32 mouse cellular contexts compared by ENCODE assay signal in the genomic region with DNA sequence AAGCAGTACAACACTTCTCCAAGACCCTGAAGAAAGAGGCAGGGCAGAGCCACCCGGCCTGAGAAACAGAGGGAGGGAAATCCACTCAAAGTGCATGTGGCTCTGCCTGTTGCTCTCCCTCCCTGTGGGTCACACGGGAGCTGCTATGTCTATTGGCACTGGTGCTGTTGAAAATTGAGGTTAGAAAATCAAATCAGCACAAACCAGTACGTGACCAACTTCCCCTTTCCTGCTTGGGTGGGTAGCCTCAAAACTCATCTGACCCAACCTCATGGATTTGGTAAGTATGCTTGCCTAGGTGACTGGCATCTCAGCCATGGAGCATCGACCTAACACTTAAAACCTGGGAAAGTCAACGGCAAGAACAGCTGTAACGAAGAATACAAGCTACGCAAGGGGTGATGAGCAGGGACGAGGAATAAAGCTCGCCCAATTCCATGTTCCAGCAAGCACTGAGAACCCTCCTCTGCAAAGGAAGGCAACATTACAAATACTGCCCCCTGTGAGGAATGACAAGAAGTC. TPM values are rescaled to one million over a fixed set of nuclear protein-coding genes. Genes with fewer than 3 reads are reported as not detected.
DNase-seq lines count a peak whose midpoint lies in the region; ATAC-seq and TF ChIP-seq lines count a peak whose summit lies in the region.
"Had no signal": no experiment of that assay in that cellular context is flagged by ENCODE, and none has a peak within 500 bp of the region (broad histone marks: within the 10 kb centered on the region; RNA-seq: fewer than 3 reads in every experiment).

A gene (plus strand): TSS at position 472 of the 522 bp plus-strand sequence.

- H3K36me3 ChIP-seq in testis, adult 2 months (ENCODE audit: control insufficient read depth, insufficient read depth, low read length) = no peaks in the 10 kb centered on the region
- H3K36me3 ChIP-seq: embryonic facial prominence, embryonic 12.5 days; embryonic facial prominence, embryonic 15.5 days; heart, embryonic 10.5 days; heart, embryonic 13.5 days; hindbrain, embryonic 12.5 days; hindbrain, embryonic 15.5 days had no signal

- H3K4me3 ChIP-seq in testis, adult 2 months (ENCODE audit: control insufficient read depth, low read depth, low read length) = peak within 1 kb of the TSS; percentile 66
- H3K4me3 ChIP-seq: embryonic facial prominence, embryonic 12.5 days; embryonic facial prominence, embryonic 15.5 days; heart, embryonic 10.5 days; heart, embryonic 13.5 days; hindbrain, embryonic 12.5 days; hindbrain, embryonic 15.5 days had no signal

- TF ChIP-seq CTCF in testis, adult 2 months (IDR thresholded peaks at IDR 0.05; ENCODE audit: control insufficient read depth, insufficient read depth, insufficient replicate concordance, low read depth, low read length) = no peak

- ATAC-seq in common myeloid progenitor, adult 5-6 weeks (replicated peaks; ENCODE audit: low read depth, poor library complexity, severe bottlenecking) = peak; percentile 73
- ATAC-seq in megakaryocyte progenitor cell, adult 5-6 weeks (replicated peaks; ENCODE audit: poor library complexity) = peak; percentile 34; the same call in 1 of the 2 replicates
- ATAC-seq: CD4-positive, CD25-positive, alpha-beta regulatory T cell, adult 4 months; forebrain, embryonic 14.5 days; forebrain, postnatal 0 days; intestine, postnatal 0 days; Patski had no signal

- peaks cover 4% of the 10 kb centered on the region for H3K4me1 ChIP-seq in testis, adult 2 months (ENCODE audit: control insufficient read depth, insufficient read depth, low read length)
- H3K4me1 ChIP-seq: embryonic facial prominence, embryonic 12.5 days; embryonic facial prominence, embryonic 15.5 days; heart, embryonic 10.5 days; heart, embryonic 13.5 days; hindbrain, embryonic 12.5 days; hindbrain, embryonic 15.5 days had no signal

- no peak for DNase-seq in testis, postnatal 10 days (ENCODE audit: low spot score)
- no peak for DNase-seq in lung, postnatal 14 days
- no peak for DNase-seq in urinary bladder, adult 2 months (ENCODE audit: low spot score)
- DNase-seq: adrenal gland, postnatal 10 days; adrenal gland, postnatal 36 days; cerebellum, adult 18-20 months; cerebellum, adult 9-10 months; cerebellum, postnatal 14 days; forebrain, postnatal 0 days; gastrocnemius, postnatal 25 days; heart, postnatal 14 days; heart, postnatal 4 days had no signal

- no peak within 1 kb of the TSS for H3K27ac ChIP-seq in testis, adult 2 months (ENCODE audit: control insufficient read depth, insufficient read depth, low read depth, low read length)
- H3K27ac ChIP-seq: embryonic facial prominence, embryonic 12.5 days; embryonic facial prominence, embryonic 15.5 days; heart, embryonic 10.5 days; heart, embryonic 13.5 days; hindbrain, embryonic 12.5 days; hindbrain, embryonic 15.5 days had no signal

- no peak for TF ChIP-seq POLR2A in testis, adult 2 months (IDR thresholded peaks at IDR 0.05; ENCODE audit: control insufficient read depth, low read depth, low read length)

- no peaks in the 10 kb centered on the region for H3K27me3 ChIP-seq in testis, adult 2 months (ENCODE audit: control insufficient read depth, insufficient read depth, low read length)
- H3K27me3 ChIP-seq: embryonic facial prominence, embryonic 12.5 days; hindbrain, embryonic 15.5 days had no signal

RNA-seq across cellular contexts. Expression of the gene that starts here (rescaled TPM):
- polyA plus RNA-seq in testis, adult 2 months (2012; rRNA removed) = 172 and 183 TPM in 2 replicates
- total RNA-seq in common myeloid progenitor, adult 5-6 weeks (2017) = not detected in 2 replicates
- total RNA-seq in megakaryocyte progenitor cell, adult 5-6 weeks (2015) = not detected in 2 replicates
- total RNA-seq in megakaryocyte progenitor cell, adult 5-6 weeks (2017) = not detected in 2 replicates
- polyA plus RNA-seq in urinary bladder, adult 2 months (2012; rRNA removed) = not detected in 2 replicates
- total RNA-seq: adrenal gland, adult 18-20 months; adrenal gland, postnatal 10 days; adrenal gland, postnatal 36 days; forebrain, postnatal 0 days; gastrocnemius, adult 8-10 months; gastrocnemius, postnatal 25 days; heart, postnatal 14 days; heart, postnatal 4 days had no signal
- polyA plus RNA-seq: C2C12; CD4-positive, CD25-positive, alpha-beta regulatory T cell, adult 4 months; embryonic facial prominence, embryonic 12.5 days; embryonic facial prominence, embryonic 15.5 days; forebrain, embryonic 11.5 days; forebrain, embryonic 14.5 days; forebrain, postnatal 0 days; frontal cortex, adult 2 months; heart, embryonic 10.5 days; heart, embryonic 13.5 days; heart, embryonic 16.5 days; hindbrain, embryonic 12.5 days; hindbrain, embryonic 15.5 days; intestine, embryonic 14.5 days; intestine, postnatal 0 days; Patski had no signal

Comparison
In these comparisons a context has a peak if more than half of its experiments do, and no peak if none do; other contexts are left out.
1. RNA of the gene that starts here (polyA plus RNA-seq): 172 to 183 TPM in testis, adult 2 months; not detected in urinary bladder, adult 2 months; every median in the first group is over 100 times any median in the second.
2. Peak in ATAC-seq in common myeloid progenitor, adult 5-6 weeks; RNA of the gene not detected or under 1 TPM.
3. Peak in ATAC-seq in megakaryocyte progenitor cell, adult 5-6 weeks; RNA of the gene not detected or under 1 TPM.